Mouse (Mus musculus) liver, adult 2 months (tissue): ENCODE results near the gene Nr2f2.

Experiments
- CTCF ChIP-seq: fragments of 200-500 bp; IDR thresholded peaks from 2 replicates; pipeline ENCODE4 v1.5.1; 2011; ENCODE audit warnings: low read depth, low read length, control low read depth
- POLR2A ChIP-seq: fragments of 200-500 bp; IDR thresholded peaks from 2 replicates; pipeline ENCODE4 v1.6.1; 2011; ENCODE audit warnings: low read length, control low read depth; ENCODE audit not compliant: insufficient read depth; ENCODE audit errors: extremely low read depth

DNA sequence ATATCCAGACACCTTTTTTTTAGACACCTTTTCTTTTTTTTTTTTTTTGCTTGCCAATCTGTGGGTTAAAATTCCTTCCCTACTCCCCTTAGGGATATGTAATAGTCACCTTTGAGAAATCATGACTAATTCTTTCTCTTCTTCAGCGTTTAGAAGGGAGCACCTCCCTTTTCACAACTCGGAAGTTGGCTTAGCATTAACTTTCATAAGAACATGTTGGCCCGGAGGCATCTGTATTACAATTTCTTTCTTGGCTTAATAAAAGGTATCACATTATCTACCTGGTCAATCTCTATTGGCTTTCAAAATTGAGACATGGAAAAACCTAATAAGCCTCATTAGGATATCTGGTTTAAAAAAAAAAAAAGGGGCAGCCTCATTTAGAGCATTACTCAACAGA, 14.4 kb upstream of the Nr2f2 start:
- no peak for TF ChIP-seq CTCF
- TF ChIP-seq POLR2A = no peak
